Mouse (Mus musculus) neutrophil, adult 5-6 weeks (primary cell): ENCODE results near the gene Ptdss2. TPM values are rescaled to one million over a fixed set of nuclear protein-coding genes. Genes with fewer than 3 reads are reported as not detected.
A peak's percentile ranks its signal among the peaks of the same experiment; 100 is the strongest.

Experiments
- ATAC-seq: fragments of 151-379, 151-347 bp; 2 replicates; pipeline ENCODE4 v1.8.0; 2017; ENCODE audit warnings: mild to moderate bottlenecking, moderate TSS enrichment; ENCODE audit not compliant: insufficient number of reproducible peaks, poor library complexity, low FRiP score, severe bottlenecking; ENCODE audit errors: extremely low read depth
- total RNA-seq: library from RNA; stranded (forward); fragments of 200-1000 nt; gene quantifications from 2 replicates; pipeline ENCODE4 v1.2.3, GENCODE M21; 2017

Ptdss2 gene
- 4.2 and 6.3 TPM in 2 replicates for total RNA-seq

- no peak for ATAC-seq
Measured at GRCm38 (mm10) chr7:141122245-141122644, at the start of gene Ptdss2. Gene Ptdss2, plus strand, starts transcription at chr7:141122382.

- no peak for ATAC-seq
Measured at GRCm38 (mm10) chr7:141073782-141074181, 48.4 kb upstream of the Ptdss2 start.

GRCm38 (mm10) chr7:141077841-141078240 lies 44.3 kb upstream of the Ptdss2 start, which contains the start of gene Pkp3:
Gene Pkp3, plus strand, starts transcription at chr7:141078218.
- no peak for ATAC-seq

GRCm38 (mm10) chr7:141078876-141079275 lies 43.3 kb upstream of the Ptdss2 start:
- no peak for ATAC-seq

GRCm38 (mm10) chr7:141079481-141080449 lies 42.4 kb upstream of the Ptdss2 start:
- ATAC-seq, result no peak

GRCm38 (mm10) chr7:141087894-141088293 lies 34.3 kb upstream of the Ptdss2 start:
- no peak for ATAC-seq

- no peak for ATAC-seq
Measured at GRCm38 (mm10) chr7:141088473-141088872, 33.7 kb upstream of the Ptdss2 start.

- no peak for ATAC-seq
Measured at GRCm38 (mm10) chr7:141090228-141090627, 32.0 kb upstream of the Ptdss2 start.

- peak; percentile 64 for ATAC-seq
Measured at GRCm38 (mm10) chr7:141092051-141092735, 30.0 kb upstream of the Ptdss2 start.

GRCm38 (mm10) chr7:141093950-141094349 lies 28.2 kb upstream of the Ptdss2 start:
- ATAC-seq, result no peak

- ATAC-seq, result no peak
Measured at GRCm38 (mm10) chr7:141094487-141095205, 27.5 kb upstream of the Ptdss2 start.

GRCm38 (mm10) chr7:141096021-141096420 lies 26.2 kb upstream of the Ptdss2 start:
- ATAC-seq, result no peak

GRCm38 (mm10) chr7:141096649-141097056 lies 25.5 kb upstream of the Ptdss2 start:
- peak; percentile 72 for ATAC-seq

GRCm38 (mm10) chr7:141097177-141097576 lies 25.0 kb upstream of the Ptdss2 start:
- ATAC-seq, result no peak

- ATAC-seq, result peak; percentile 36; the same call in 1 of the 2 replicates
Measured at GRCm38 (mm10) chr7:141099911-141100691, 22.1 kb upstream of the Ptdss2 start, which contains the start of gene Sigirr. Gene Sigirr, minus strand, starts transcription at chr7:141100572.

- no peak for ATAC-seq
Measured at GRCm38 (mm10) chr7:141103161-141103560, 19.0 kb upstream of the Ptdss2 start.

GRCm38 (mm10) chr7:141115874-141116273 lies 6.3 kb upstream of the Ptdss2 start:
- no peak for ATAC-seq

GRCm38 (mm10) chr7:141117636-141118035 lies 4.5 kb upstream of the Ptdss2 start, which contains the start of gene Ano9:
Gene Ano9, minus strand, starts transcription at chr7:141117806.
- ATAC-seq, result no peak
